Mouse (Mus musculus): ENCODE data around the gene Gm9958. TPM values are rescaled to one million over a fixed set of nuclear protein-coding genes. Genes with fewer than 3 reads are reported as not detected.

Gene Gm9958
- polyA plus RNA-seq, 1 experiment from 2014 or later, result 5.8 TPM

GRCm38 (mm10) chr5:90394322-90394721, 27.3 kb downstream of the Gm9958 start:
- 66% methylated on average over 4 of the region's 4 CpGs for WGBS
- Histone ChIP-seq H3K4me1 (ENCODE audit: insufficient read depth, low read depth, low read length) (no peaks in the 10 kb centered on the region), H3K9me3 (ENCODE audit: low read length) (no peaks in the 10 kb centered on the region), H3K27me3 (replicated peaks; ENCODE audit: insufficient read depth, low read length) (no peaks in the 10 kb centered on the region), H3K4me3 (ENCODE audit: low read depth, low read length) (no peak overlapping the region), H3K9ac (replicated peaks; ENCODE audit: low read depth) (no peak overlapping the region), H3K4me2 (replicated peaks; ENCODE audit: low read depth, low read length) (no peak overlapping the region), H3K36me3 (ENCODE audit: insufficient read depth, low read length) (no peaks in the 10 kb centered on the region), H3K27ac (ENCODE audit: low read length) (no peak overlapping the region)
- TF ChIP-seq EP300 (IDR thresholded peaks at IDR 0.05) (no peak), CTCF (IDR thresholded peaks at IDR 0.05) (no peak)
- DNase-seq (ENCODE audit: low spot score) (no peak), ATAC-seq (no peak)

DNA sequence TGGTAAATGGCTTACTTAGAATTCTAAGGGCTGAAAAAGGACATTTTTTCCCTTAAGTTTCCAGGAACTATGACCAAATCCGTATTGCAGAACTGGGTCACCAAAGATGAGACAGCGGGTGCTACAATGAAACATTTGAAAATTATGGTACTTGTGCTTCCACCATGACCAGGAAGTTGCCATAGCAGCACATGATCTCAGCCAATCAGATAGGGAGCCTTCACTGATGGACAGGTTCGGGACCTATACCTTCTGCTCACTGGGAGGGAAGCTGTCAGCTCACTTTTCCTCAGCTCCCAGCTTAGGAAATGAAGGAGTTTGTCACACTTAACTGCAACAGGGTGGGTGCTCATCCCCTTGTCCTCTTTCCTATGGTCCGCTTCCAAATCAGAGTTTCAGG, 29.8 kb downstream of the Gm9958 start:
- Histone ChIP-seq H3K4me1 (ENCODE audit: insufficient read depth, low read depth, low read length) (no peaks in the 10 kb centered on the region), H3K9ac (replicated peaks; ENCODE audit: low read depth) (no peak overlapping the region), H3K27ac (ENCODE audit: low read length) (no peak overlapping the region), H3K36me3 (ENCODE audit: insufficient read depth, low read length) (no peaks in the 10 kb centered on the region), H3K4me3 (ENCODE audit: low read depth, low read length) (no peak overlapping the region), H3K9me3 (ENCODE audit: low read length) (no peaks in the 10 kb centered on the region), H3K4me2 (replicated peaks; ENCODE audit: low read depth, low read length) (no peak overlapping the region), H3K27me3 (replicated peaks; ENCODE audit: insufficient read depth, low read length) (no peaks in the 10 kb centered on the region)
- no peak for DNase-seq (ENCODE audit: low spot score)
- TF ChIP-seq CTCF (IDR thresholded peaks at IDR 0.05) (no peak), EP300 (IDR thresholded peaks at IDR 0.05) (no peak)
- ATAC-seq, result no peak
- WGBS, result 82% methylated on average over 4 of the region's 4 CpGs

DNA sequence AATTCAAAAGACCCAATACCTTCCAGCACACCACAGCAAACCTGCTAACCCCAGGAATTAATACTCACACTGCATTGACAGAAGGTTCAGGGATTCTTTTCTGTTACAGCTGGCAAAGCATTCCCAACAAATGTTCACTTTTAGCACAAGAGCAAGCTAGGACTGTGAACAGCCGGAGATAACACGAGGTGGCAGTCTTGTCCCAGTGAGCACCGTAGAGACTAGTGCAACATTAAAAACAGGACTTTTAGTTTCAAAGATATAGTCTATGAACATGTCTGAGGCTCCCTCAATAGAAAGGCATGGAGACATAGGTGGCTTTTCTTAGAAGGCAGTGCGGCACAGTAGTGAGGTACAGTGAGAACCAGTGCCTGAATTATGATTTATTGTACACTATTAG, 38.2 kb downstream of the Gm9958 start:
- Histone ChIP-seq H3K4me1 (ENCODE audit: insufficient read depth, low read depth, low read length) (no peaks in the 10 kb centered on the region), H3K4me3 (ENCODE audit: low read depth, low read length) (no peak overlapping the region), H3K9ac (replicated peaks; ENCODE audit: low read depth) (no peak overlapping the region), H3K27ac (ENCODE audit: low read length) (no peak overlapping the region), H3K27me3 (replicated peaks; ENCODE audit: insufficient read depth, low read length) (no peaks in the 10 kb centered on the region), H3K4me2 (replicated peaks; ENCODE audit: low read depth, low read length) (no peak overlapping the region), H3K9me3 (ENCODE audit: low read length) (no peaks in the 10 kb centered on the region), H3K36me3 (ENCODE audit: insufficient read depth, low read length) (no peaks in the 10 kb centered on the region)
- ATAC-seq (peak; percentile 63), DNase-seq (ENCODE audit: low spot score) (peak; percentile 70)
- WGBS, result 47% methylated on average over 4 of the region's 4 CpGs
- TF ChIP-seq EP300 (IDR thresholded peaks at IDR 0.05) (no peak), CTCF (IDR thresholded peaks at IDR 0.05) (peak; percentile 75)

DNA sequence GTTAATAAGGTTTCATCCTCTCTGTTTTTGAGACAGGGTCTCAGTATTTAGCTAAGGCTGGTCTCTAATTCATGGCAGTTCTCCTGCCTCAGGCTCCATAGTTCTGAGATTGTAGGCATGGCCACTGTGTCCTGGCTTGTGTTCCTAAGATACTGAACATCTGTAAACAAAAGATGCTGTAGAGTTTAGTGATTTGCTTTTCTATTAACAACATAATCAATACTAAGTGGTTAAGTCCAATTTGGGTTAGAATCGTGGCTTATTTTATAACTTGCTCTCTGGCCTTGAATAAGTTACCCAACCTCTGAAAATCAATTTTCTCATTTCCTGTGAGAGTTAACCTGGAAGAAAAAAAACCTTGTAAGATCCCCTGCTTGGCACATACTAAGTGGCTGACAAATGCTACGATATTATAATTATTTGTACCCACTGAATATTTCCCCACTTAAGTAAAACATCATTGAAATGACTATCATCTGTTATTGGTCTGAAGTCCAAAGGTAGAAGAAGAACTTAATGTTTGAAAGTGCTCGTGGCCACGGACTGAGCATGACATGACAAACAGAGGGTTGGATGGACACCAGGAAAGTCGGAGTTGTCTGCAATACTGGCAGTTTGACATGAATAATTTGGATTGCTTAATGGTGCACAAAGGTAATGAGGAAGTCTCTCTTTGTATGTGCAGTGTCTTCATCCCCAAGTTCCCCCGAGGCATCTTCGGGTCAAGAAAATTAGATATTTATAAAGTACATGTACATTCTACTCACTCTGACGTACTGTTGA, 47.3 kb downstream of the Gm9958 start:
- peak; percentile 24 for DNase-seq (ENCODE audit: low spot score)

DNA sequence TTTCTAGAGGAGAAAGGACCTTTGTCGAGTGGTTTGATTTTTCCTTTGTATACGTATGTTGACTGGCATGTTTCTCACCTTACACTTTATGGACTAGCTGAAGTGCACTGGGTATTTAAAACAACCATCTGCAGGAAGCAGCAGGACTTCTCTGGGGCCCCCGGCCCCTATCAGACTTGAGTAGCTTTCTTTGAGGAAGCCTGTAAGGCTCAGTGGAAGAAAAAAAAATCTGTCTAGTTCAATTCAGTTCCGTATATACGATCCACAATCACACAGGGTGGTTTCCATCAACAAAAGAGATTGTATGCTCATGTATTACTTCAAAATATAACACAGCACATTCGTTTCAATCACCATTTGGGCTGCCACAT, 47.9 kb downstream of the Gm9958 start:
- Histone ChIP-seq H3K9ac (replicated peaks; ENCODE audit: low read depth) (no peak overlapping the region), H3K4me2 (replicated peaks; ENCODE audit: low read depth, low read length) (no peak overlapping the region), H3K27me3 (replicated peaks; ENCODE audit: insufficient read depth, low read length) (no peaks in the 10 kb centered on the region), H3K36me3 (ENCODE audit: insufficient read depth, low read length) (no peaks in the 10 kb centered on the region), H3K27ac (ENCODE audit: low read length) (no peak overlapping the region), H3K4me3 (ENCODE audit: low read depth, low read length) (no peak overlapping the region), H3K9me3 (ENCODE audit: low read length) (no peaks in the 10 kb centered on the region), H3K4me1 (ENCODE audit: insufficient read depth, low read depth, low read length) (no peaks in the 10 kb centered on the region)
- ATAC-seq, result no peak
- WGBS, result 24% methylated on average over 6 of the region's 6 CpGs
- DNase-seq (ENCODE audit: low spot score), result peak; percentile 13
- TF ChIP-seq CTCF (IDR thresholded peaks at IDR 0.05), result no peak
- no peak for TF ChIP-seq EP300 (IDR thresholded peaks at IDR 0.05)

More for the DNA sequence above, 47.3 kb downstream of the Gm9958 start:
- H3K4me2 ChIP-seq (replicated peaks; ENCODE audit: low read depth, low read length), result no peak overlapping the region
- TF ChIP-seq CTCF (IDR thresholded peaks at IDR 0.05) (no peak), EP300 (IDR thresholded peaks at IDR 0.05) (no peak)
- no peak overlapping the region for H3K4me3 ChIP-seq (ENCODE audit: low read depth, low read length)
- no peak for ATAC-seq
- no peaks in the 10 kb centered on the region for H3K9me3 ChIP-seq (ENCODE audit: low read length)
- no peaks in the 10 kb centered on the region for H3K36me3 ChIP-seq (ENCODE audit: insufficient read depth, low read length)
- no peak overlapping the region for H3K9ac ChIP-seq (replicated peaks; ENCODE audit: low read depth)
- H3K4me1 ChIP-seq (ENCODE audit: insufficient read depth, low read depth, low read length), result no peaks in the 10 kb centered on the region
- no peak overlapping the region for H3K27ac ChIP-seq (ENCODE audit: low read length)
- WGBS, result 65% methylated on average over 8 of the region's 8 CpGs
- H3K27me3 ChIP-seq (replicated peaks; ENCODE audit: insufficient read depth, low read length), result no peaks in the 10 kb centered on the region

Other genes with a start within 250 kb of the Gm9958 start
- 18.7 and 20.9 TPM in 2 replicates for gene Cox18, start 143.2 kb upstream of the Gm9958 start, polyA plus RNA-seq (2015; fragmentation: Nextera tagmentation; extraction: Ambion mirVana)
- 16.0 and 17.3 TPM in 2 replicates for gene Ankrd17, start 627 bp upstream of the Gm9958 start, polyA plus RNA-seq (2015; fragmentation: Nextera tagmentation; extraction: Ambion mirVana)
- gene Alb, start 93.7 kb downstream of the Gm9958 start, polyA plus RNA-seq (2015; fragmentation: Nextera tagmentation; extraction: Ambion mirVana), result 2.1 and 3.2 TPM in 2 replicates
- gene Afp, start 123.5 kb downstream of the Gm9958 start, polyA plus RNA-seq (2015; fragmentation: Nextera tagmentation; extraction: Ambion mirVana), result 1.2 and 1.6 TPM in 2 replicates
- gene Afm, start 151.7 kb downstream of the Gm9958 start, polyA plus RNA-seq (2015; fragmentation: Nextera tagmentation; extraction: Ambion mirVana), result not detected in 2 replicates
- not detected in 2 replicates for gene 5830473C10Rik, start 193.9 kb downstream of the Gm9958 start, polyA plus RNA-seq (2015; fragmentation: Nextera tagmentation; extraction: Ambion mirVana)

Data from lung, postnatal 0 days (tissue).